Mouse (Mus musculus): ENCODE results near the gene Nlrp4a.
"Not testable (repeated sequence)": the region's sequence is repeated elsewhere in the genome, so short reads cannot be mapped to it uniquely, and the experiment has no call there.

- not testable (repeated sequence) for TF ChIP-seq CTCF (IDR thresholded peaks at IDR 0.05; ENCODE audit: borderline replicate concordance, insufficient read depth, low read depth, low read length); POLR2A (IDR thresholded peaks at IDR 0.05; ENCODE audit: borderline replicate concordance, insufficient read depth, low read length)
These were observed 43.8 kb upstream of the Nlrp4a start for GRCm38 (mm10) chr7:26391137-26391536.
